Mouse (Mus musculus) embryonic facial prominence, embryonic 11.5 days (tissue): Measurements from ENCODE around the gene Dmd. TPM values are rescaled to one million over a fixed set of nuclear protein-coding genes. Genes with fewer than 3 reads are reported as not detected.
"Not testable (repeated sequence)": the region's sequence is repeated elsewhere in the genome, so short reads cannot be mapped to it uniquely, and the experiment has no call there.

Experiments
- ATAC-seq: fragments of 200-750 bp; cut with Nextera tagmentation; replicated peaks from 2 replicates; pipeline ENCODE4 v1.8.0; 2017; ENCODE audit warnings: low read depth; ENCODE audit not compliant: insufficient number of reproducible peaks, low FRiP score, low TSS enrichment
- DNase-seq: peaks from one replicate; pipeline ENCODE4 v3.0.0-alpha.2; 2015; ENCODE audit warnings: low spot score
- H3K27ac ChIP-seq: fragments of 300-500 bp; sonication (generic); replicated peaks from 2 replicates; pipeline ENCODE4 v1.5.1; 2014; ENCODE audit warnings: mild to moderate bottlenecking, low read depth, low read length, control low read depth
- H3K27me3 ChIP-seq: fragments of 300-500 bp; sonication (generic); 2 replicates; pipeline ENCODE4 v1.6.1; 2014; ENCODE audit warnings: mild to moderate bottlenecking, low read length, moderate library complexity, mixed read lengths; ENCODE audit not compliant: control insufficient read depth, insufficient read depth
- H3K36me3 ChIP-seq: fragments of 300-500 bp; sonication (generic); replicated peaks from 2 replicates; pipeline ENCODE4 v1.6.1; 2014; ENCODE audit warnings: low read depth, mild to moderate bottlenecking, low read length, moderate library complexity, mixed read lengths; ENCODE audit not compliant: control insufficient read depth, insufficient read depth
- H3K4me1 ChIP-seq: fragments of 300-500 bp; sonication (generic); 2 replicates; pipeline ENCODE4 v1.6.1; 2014; ENCODE audit warnings: low read length, mixed read lengths; ENCODE audit not compliant: control insufficient read depth, insufficient read depth
- H3K4me2 ChIP-seq: fragments of 300-500 bp; sonication (generic); 2 replicates; pipeline ENCODE4 v1.6.1; 2014; ENCODE audit warnings: low read depth, mild to moderate bottlenecking, control low read depth, low read length, moderate library complexity
- H3K4me3 ChIP-seq: fragments of 300-500 bp; sonication (generic); 2 replicates; pipeline ENCODE4 v1.5.1; 2014; ENCODE audit warnings: low read depth, low read length, control low read depth
- H3K9ac ChIP-seq: fragments of 300-500 bp; sonication (generic); replicated peaks from 2 replicates; pipeline ENCODE4 v1.6.1; 2014; ENCODE audit warnings: mild to moderate bottlenecking, control low read depth, low read length
- H3K9me3 ChIP-seq: fragments of 300-500 bp; sonication (generic); replicated peaks from 2 replicates; pipeline ENCODE4 v1.6.1; 2016; ENCODE audit warnings: mild to moderate bottlenecking, low read length, inconsistent platforms, mixed read lengths; ENCODE audit not compliant: control insufficient read depth
- WGBS: fragments of 180-500 bp; shearing (Covaris S2); extraction: QIAGEN DNeasy Blood & Tissue Kit; methylation state at CpG from one replicate; pipeline ENCODE4 v1.1.7; 2014; 5-methylcytosine and 5-hydroxymethylcytosine counted together
- polyA plus RNA-seq: library from polyadenylated mRNA; unstranded; fragments of >200 nt; fragmentation: Nextera tagmentation; extraction: Ambion mirVana; gene quantifications from 2 replicates; pipeline ENCODE4 v1.2.1, GENCODE M21; 2014

Gene Dmd
- polyA plus RNA-seq, 1 experiment from 2014 or later = 9.7 TPM

DNA sequence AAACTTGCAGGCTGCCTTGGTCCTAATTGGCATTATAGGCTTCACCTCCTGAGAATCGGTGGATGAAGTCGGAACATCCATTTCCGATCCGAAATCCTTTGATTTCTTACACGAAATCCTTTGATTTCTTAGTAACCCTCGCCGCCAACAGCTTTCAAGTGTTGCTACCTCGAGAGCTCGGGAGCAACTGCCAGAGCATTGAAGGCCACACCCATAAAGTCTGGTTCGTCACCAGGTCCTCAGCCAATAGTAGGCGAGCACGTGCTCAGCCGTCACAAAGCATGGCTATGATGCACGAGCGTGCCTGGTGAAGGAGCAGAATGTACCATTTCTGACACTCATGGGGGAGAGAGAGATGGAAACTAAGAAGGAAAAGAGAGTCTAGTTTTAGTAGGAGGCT lies 538.9 kb downstream of the Dmd start, which contains the start of gene Tsga8:
Gene Tsga8 (minus strand): TSS at position 327 of the 400 bp plus-strand sequence.
- H3K27me3 ChIP-seq = no peaks in the 10 kb centered on the region
- H3K4me1 ChIP-seq = no peaks in the 10 kb centered on the region
- no peak within 1 kb of the TSS for H3K4me2 ChIP-seq
- WGBS = 92% methylated on average over 15 of the region's 15 CpGs
- H3K27ac ChIP-seq = no peak within 1 kb of the TSS
- H3K36me3 ChIP-seq = no peaks in the 10 kb centered on the region
- no peaks in the 10 kb centered on the region for H3K9me3 ChIP-seq
- no peak within 1 kb of the TSS for H3K9ac ChIP-seq
- H3K4me3 ChIP-seq = no peak within 1 kb of the TSS
- no peak for DNase-seq
- ATAC-seq = no peak

DNA sequence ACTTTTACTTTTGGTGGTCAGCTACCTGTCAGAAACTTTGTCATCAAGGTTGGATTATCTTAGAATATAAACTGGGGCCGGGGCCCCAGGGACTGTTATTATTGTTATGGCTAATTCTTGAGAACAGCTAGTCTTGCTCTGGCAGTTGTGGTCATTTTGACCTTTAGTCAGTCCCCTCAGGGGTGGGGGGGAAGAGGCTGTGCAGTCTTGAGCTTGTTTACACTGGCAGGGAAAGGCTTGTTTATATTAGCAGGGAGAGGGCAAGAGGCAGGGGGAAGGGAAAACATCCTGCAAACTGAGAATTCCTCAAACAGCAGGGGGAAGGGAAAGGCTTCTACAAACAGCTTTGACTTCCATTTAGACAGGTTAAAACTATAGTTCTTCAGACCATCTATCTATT lies 726.3 kb downstream of the Dmd start:
- Histone ChIP-seq H3K4me3 (no peak overlapping the region), H3K4me1 (no peaks in the 10 kb centered on the region), H3K27ac (no peak overlapping the region), H3K4me2 (no peak overlapping the region), H3K9ac (no peak overlapping the region), H3K27me3 (no peaks in the 10 kb centered on the region), H3K36me3 (no peaks in the 10 kb centered on the region), H3K9me3 (no peaks in the 10 kb centered on the region)
- ATAC-seq (no peak), DNase-seq (peak; percentile 4)
- WGBS = 33% methylated on average over 1 of the region's 1 CpGs

DNA sequence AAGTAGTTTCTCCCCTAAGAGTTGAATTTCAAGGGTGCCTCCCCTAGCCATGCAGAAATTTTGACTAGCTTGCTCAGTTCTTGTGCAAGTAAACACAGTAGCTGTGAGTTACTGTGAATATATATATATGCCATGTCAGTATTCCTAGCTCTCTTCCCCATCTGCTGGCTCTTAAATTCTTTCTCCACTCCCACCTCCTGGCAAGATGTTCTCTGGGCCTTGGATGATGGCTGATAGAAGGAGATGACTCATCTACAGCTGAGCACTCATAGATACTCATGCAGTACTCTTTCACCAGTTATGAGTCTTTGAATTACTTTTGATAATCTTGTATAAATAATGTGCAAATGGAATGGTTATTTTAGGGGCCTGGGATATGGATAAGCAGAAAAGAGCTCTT lies 737.9 kb downstream of the Dmd start:
- H3K4me2 ChIP-seq = no peak overlapping the region
- H3K4me1 ChIP-seq = no peaks in the 10 kb centered on the region
- H3K27me3 ChIP-seq = no peaks in the 10 kb centered on the region
- H3K36me3 ChIP-seq = no peaks in the 10 kb centered on the region
- no peak overlapping the region for H3K9ac ChIP-seq
- no peak overlapping the region for H3K27ac ChIP-seq
- DNase-seq (no peak), ATAC-seq (no peak)
- no peak overlapping the region for H3K4me3 ChIP-seq
- no peaks in the 10 kb centered on the region for H3K9me3 ChIP-seq

- WGBS = 4% methylated on average over 1 of the region's 1 CpGs
- no peak for ATAC-seq
- no peaks in the 10 kb centered on the region for H3K4me1 ChIP-seq
Observed at GRCm38 (mm10) chrX:83740533-83740932, 791.9 kb downstream of the Dmd start.

GRCm38 (mm10) chrX:83746301-83747008 lies 797.8 kb downstream of the Dmd start:
- Histone ChIP-seq H3K4me1 (no peaks in the 10 kb centered on the region), H3K4me3 (no peak overlapping the region), H3K4me2 (no peak overlapping the region), H3K27ac (no peak overlapping the region), H3K9ac (no peak overlapping the region), H3K36me3 (no peaks in the 10 kb centered on the region), H3K9me3 (no peaks in the 10 kb centered on the region), H3K27me3 (no peaks in the 10 kb centered on the region)
- DNase-seq (no peak), ATAC-seq (no peak)
- 64% methylated on average over 4 of the region's 4 CpGs for WGBS

More at GRCm38 (mm10) chrX:83740533-83740932, 791.9 kb downstream of the Dmd start:
- Histone ChIP-seq H3K4me3 (no peak overlapping the region), H3K4me2 (no peak overlapping the region), H3K9ac (no peak overlapping the region), H3K27ac (no peak overlapping the region), H3K27me3 (no peaks in the 10 kb centered on the region), H3K36me3 (no peaks in the 10 kb centered on the region), H3K9me3 (no peaks in the 10 kb centered on the region)
- peak; percentile 36 for DNase-seq

- ATAC-seq = no peak
- no peaks in the 10 kb centered on the region for H3K9me3 ChIP-seq
Observed at GRCm38 (mm10) chrX:83787406-83787805, 838.7 kb downstream of the Dmd start.

GRCm38 (mm10) chrX:83867469-83867868 lies 918.8 kb downstream of the Dmd start:
- WGBS = 50% methylated on average over 9 of the region's 9 CpGs
- not testable (repeated sequence) for H3K36me3 ChIP-seq, H3K4me2 ChIP-seq, H3K9ac ChIP-seq, H3K4me1 ChIP-seq, H3K4me3 ChIP-seq, H3K27ac ChIP-seq, H3K27me3 ChIP-seq, H3K9me3 ChIP-seq, ATAC-seq
- DNase-seq = peak; percentile 34

More at GRCm38 (mm10) chrX:83787406-83787805, 838.7 kb downstream of the Dmd start:
- no peak overlapping the region for H3K9ac ChIP-seq
- no peaks in the 10 kb centered on the region for H3K4me1 ChIP-seq
- H3K4me3 ChIP-seq = no peak overlapping the region
- H3K36me3 ChIP-seq = no peaks in the 10 kb centered on the region
- H3K27me3 ChIP-seq = no peaks in the 10 kb centered on the region
- H3K27ac ChIP-seq = no peak overlapping the region
- DNase-seq = peak; percentile 1
- H3K4me2 ChIP-seq = no peak overlapping the region

- WGBS = 85% methylated on average over 11 of the region's 11 CpGs
- not testable (repeated sequence) for H3K9ac ChIP-seq, H3K27me3 ChIP-seq, H3K27ac ChIP-seq, H3K4me1 ChIP-seq, H3K4me2 ChIP-seq, H3K4me3 ChIP-seq, ATAC-seq, DNase-seq, H3K9me3 ChIP-seq, H3K36me3 ChIP-seq
Observed at GRCm38 (mm10) chrX:83875389-83875788, 926.7 kb downstream of the Dmd start.
